Mouse (Mus musculus): ENCODE measurements around the gene Clec2l.

DNA sequence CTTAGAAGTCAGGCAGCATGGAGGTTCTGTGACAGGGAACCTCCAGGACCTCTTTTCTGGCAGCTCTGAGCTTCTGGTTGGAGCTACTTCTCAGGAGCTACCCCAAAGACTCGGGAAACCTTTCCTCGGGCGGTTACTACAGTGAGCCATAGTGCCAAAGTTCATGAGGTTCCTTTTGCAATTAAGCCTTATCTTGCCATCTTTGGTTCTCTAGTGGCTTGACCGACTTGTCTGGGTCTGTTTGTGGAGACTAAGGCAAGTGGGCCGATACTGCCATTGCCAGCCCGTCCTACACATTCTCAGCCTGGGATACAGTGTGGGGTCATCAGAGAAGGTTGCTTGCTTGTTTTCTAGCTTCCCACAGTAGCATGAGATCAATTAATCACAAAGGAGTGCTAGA is 29.7 kb downstream of the Clec2l start:
- TF ChIP-seq CTCF (IDR thresholded peaks at IDR 0.05; ENCODE audit: low read depth): no peak
- no peak for TF ChIP-seq EP300 (IDR thresholded peaks at IDR 0.05; ENCODE audit: low read depth)
